Mouse (Mus musculus) urinary bladder, postnatal 36 days (tissue): ENCODE measurements around the gene Vti1a.

Experiments used
- DNase-seq, 2 experiments: peaks; one replicate each; pipeline ENCODE4 v3.0.0; 2022; ENCODE audit warnings: low spot score in 2 of 2, mixed read lengths in 1 of 2

Gene Vti1a

DNA sequence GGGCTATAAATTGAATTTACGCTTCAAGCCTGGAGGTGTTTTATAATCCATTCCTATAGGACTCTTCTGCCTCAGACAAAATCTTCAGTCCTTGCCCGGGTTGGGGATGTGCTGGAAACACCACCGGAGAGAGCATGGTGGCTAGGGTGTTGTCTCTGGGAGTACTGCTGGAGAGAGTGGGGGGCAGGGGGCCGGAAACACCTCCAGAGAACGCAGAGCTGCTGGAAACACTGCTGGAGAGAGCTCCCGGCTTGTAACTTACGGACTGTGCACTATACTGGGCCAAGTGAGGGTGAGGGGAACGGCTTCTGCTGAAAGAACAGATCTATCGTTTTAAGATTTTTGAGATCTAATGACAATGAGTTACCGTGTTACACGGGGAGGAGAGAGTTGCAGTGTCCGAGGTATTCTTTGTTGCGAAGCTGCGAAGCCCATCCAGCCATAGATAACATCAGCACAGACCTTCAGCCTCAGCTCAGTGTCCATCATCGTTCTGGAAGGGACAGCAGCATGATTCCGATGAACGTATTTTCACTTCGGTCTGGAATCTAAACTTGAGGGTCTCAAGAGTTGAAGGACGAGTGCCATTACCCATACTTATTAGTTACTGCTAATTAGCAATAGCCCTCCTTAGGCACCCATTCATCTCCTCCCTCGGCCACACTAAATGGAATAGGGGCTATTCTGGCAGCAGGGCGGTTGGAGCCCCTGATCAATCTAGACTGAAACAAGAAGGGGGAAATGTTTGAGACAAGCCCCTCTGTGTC lies 140.4 kb downstream of the Vti1a start:
- no peak for DNase-seq

DNA sequence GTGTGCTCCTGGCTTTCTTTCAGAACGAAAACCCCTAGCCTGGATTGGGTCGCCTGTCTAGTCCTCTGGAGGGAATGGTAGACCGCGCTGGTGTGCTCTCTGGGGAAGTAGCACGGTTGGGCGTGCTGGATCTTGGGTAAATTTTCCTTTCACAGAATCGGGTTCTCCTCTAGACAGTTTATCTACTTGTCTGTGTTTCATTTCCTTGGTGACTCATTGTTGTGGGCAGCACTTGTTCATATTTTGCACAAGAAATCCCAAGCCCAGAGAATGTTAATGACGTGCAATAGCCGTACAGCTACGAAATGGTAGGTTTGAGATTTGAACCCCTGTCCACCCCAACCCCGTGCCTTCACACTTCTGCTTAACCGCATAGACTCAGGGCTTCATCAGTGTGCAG lies 145.9 kb downstream of the Vti1a start:
- DNase-seq, result no peak

GRCm38 (mm10) chr19:55463670-55464069 lies 147.6 kb downstream of the Vti1a start:
- DNase-seq, result peak in 1 of 2 experiments; percentile 23

DNA sequence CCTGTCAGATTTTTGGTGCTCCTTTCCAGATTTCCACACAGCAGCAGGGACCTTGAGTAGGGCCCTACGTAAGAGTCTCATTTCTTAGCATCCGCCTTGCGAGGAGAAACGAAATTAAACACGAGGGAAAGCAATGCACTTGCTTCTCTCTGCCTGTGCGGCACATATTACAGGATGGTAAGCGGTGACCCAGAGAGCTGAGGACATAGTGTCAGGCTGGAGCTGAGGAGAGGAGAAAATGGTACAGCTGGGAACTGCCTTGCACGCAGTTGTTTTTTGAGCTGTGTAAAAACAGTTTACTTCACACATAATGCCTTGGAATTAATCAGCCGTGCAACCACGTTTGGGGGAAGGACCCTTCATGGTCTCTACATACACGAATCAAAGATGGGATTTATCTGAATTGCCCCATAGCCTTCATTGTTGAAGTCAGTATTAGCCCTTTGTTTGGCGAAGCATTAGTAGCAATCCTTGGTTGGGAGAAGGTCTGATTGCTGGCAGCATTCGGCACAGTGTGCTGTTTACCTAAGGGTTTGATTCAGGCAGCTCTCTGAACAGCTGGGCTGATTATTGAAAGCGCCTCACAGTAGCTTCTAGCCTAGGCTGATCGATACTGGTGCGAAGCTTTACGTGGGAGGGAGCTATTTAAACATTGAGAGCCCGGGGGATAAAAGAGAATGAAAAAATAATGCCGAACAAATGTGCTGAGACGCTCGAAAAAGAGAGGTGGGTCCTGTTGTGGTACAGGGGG lies 153.4 kb downstream of the Vti1a start:
- DNase-seq, result no peak

- DNase-seq, result no peak
Measured at GRCm38 (mm10) chr19:55472582-55472981, 156.5 kb downstream of the Vti1a start.

GRCm38 (mm10) chr19:55474225-55474624 lies 158.1 kb downstream of the Vti1a start:
- DNase-seq, result no peak

- no peak for DNase-seq
Measured at GRCm38 (mm10) chr19:55480526-55480925, 164.4 kb downstream of the Vti1a start.

GRCm38 (mm10) chr19:55481308-55481707 lies 165.2 kb downstream of the Vti1a start:
- DNase-seq, result no peak

DNA sequence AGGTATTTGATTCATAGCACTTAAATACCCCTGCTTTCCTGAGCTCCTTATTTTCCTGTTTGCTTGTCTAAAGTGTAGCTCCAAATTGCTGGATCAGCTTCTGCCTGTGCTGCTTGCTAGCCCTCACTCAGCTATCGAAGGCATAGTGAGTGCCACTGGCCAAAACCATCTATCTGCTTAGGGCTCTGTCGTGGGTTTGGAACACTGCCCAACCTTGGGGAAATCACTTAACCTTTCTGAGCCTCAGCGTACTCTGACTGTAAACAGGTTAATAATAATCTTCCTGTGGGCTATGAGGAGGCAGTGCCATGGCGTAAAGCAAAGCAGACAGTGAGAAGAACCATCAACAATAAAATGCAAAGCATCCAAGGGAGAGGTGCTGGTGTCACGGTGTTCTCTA lies 167.4 kb downstream of the Vti1a start:
- no peak for DNase-seq

DNA sequence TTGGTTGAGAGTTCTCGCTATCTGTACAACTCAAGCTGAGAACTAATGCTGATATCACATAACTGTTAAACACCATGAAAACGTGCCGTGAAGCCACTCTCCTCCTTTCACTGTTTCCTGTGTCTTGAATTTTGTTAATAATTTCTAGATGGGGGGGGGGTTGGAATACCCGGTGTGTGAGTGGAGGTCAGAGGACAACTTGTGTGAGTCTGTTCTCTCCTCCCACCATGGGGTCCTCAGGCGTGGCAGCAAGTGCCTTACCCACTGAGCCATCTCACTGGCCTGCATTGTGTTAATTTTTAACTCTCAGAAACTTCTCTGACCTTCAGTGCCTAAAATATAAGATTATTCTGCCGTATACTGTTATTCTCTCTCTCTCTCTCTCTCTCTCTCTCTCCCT lies 168.5 kb downstream of the Vti1a start:
- DNase-seq, result no peak

DNA sequence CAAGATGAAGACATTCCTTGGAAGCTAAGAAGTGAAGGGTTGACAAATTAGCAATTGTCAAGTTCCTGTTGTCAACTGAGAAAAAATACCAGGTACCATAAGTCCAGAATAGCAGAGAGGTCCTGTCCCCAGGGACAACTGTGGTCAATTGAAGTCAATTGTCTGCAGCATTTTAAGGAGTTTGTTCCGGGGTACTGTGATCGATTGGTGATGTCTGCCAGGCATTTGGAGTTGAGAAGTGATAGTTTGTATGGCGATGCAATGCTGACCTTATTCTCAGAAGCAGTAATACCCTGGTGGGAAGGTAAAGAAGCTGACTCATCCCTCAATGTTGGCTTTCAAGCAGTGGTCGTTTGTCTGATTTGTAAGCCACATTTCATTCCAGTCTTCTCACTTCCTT lies 170.4 kb downstream of the Vti1a start:
- DNase-seq, result no peak

DNA sequence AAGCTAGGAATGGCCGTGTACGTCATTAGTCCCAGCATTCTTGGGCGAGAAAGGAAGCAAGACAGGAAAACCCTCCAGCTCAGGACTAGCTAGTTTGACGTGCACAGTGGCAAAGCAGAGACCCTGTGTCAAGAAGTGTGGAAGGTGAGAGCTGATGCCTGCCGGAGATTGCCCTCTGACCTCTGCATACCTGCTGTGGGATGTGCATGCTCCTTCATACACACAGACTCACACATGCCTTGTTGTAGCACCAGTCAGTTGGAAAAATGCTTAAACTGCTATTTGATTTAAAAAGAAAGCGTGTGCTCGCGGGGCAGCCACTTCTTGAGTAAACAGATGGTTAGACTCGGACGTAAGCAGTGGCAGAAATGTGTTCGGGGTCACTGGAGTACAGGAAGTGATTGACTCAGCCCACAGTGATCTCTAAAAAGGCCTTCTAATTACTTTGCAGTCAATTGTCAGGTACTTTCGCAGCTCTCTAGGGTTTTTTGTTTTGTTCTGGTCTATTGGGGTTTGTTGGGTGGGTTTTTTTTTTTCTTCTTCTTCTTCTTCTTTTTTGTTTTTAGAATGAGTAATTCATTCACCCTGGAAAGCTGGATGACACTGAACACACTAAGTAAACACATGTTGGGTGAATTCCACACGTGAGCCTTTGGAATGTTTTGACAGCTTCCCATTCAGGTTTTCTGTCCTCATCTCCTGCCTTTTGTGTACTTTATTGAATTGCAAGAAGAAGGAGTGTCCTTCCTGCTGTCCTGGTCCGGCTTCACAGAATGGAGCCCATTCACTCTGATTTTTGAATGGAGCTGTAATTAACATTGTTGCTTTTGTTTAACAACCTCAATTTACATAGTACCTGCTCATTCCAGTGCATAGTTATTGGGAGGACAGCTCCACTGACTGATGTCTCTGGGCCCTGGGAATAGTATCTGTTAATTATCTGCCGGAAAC lies 175.3 kb downstream of the Vti1a start:
- DNase-seq, result no peak

- DNase-seq, result no peak
Measured at GRCm38 (mm10) chr19:55496333-55496732, 180.2 kb downstream of the Vti1a start.

DNA sequence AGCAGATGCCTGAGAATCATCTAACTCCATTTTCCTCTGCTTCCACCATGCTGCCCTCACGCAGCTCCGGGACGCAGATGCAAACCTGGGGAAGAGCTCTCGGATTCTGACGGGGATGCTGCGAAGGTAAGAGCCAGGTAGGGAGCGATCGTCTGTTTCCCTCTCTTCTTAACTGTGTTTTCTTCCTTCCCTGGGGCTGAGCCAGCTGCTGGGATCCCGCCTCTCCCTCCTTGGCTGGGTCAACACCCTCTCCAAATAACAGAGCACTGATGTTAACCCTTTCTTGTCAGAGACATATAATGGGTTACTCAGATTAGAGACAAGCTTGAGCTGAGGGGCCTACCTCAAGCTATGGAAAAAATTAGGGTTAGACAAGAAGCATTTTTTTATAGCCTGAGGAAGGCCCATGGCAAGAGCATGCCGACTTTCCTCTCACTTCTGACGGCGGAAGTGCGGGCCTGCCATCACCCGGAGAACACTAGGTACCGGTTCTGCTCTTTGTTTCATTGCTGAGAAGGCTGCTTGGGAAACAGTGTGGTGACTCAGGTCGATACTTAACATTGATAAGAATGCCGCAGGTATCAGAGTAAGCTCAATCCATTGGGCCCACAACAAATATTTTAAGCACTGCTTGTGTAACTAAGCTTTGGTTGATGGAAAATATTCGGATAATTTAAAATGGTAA lies 183.2 kb downstream of the Vti1a start:
- no peak for DNase-seq

DNA sequence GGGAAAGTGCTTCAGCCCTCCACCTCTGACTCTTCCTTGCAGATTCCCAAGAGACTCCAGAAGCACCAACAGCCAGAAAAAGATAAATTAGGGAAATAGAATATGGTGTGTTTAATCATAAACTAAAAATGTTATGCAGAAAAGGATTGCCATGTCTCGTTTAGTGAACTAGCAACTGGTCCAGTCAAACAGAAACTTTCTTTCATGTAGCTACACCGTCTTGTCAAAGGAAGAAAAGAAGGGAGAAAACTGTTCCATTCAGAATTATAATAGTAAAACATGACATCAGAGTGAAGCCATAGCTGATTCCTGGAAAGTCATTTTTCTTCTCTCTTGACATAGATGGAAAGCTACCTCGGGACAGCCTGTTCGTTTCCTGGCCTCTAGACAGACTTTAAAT lies 185.9 kb downstream of the Vti1a start:
- DNase-seq, result no peak

GRCm38 (mm10) chr19:55503771-55504170 lies 187.7 kb downstream of the Vti1a start:
- DNase-seq, result no peak

GRCm38 (mm10) chr19:55507748-55508147 lies 191.7 kb downstream of the Vti1a start:
- DNase-seq, result peak in 1 of 2 experiments; percentile 5

- no peak for DNase-seq
Measured at GRCm38 (mm10) chr19:55508239-55508638, 192.1 kb downstream of the Vti1a start.

DNA sequence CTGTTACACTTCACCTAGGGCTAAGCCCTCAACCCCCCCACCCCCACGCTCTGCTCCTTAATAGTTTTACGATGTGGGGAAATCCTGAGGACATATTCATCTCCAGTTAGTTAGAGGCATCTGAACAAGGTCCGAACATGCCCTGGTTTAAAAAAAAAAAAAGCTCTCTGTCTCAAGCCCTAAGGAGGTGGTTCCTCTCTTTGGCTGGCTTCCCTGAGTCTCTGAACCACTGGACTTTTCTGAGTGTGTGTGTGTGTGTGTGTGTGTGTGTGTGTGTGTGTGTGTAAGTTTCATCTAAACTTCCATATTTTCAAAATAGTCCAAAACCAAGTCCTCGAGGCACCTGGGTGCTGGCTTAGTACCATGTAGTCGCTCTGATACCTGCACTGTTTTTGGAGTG lies 192.9 kb downstream of the Vti1a start:
- DNase-seq, result no peak

GRCm38 (mm10) chr19:55509618-55510017 lies 193.5 kb downstream of the Vti1a start:
- no peak for DNase-seq

GRCm38 (mm10) chr19:55513941-55514340 lies 197.8 kb downstream of the Vti1a start:
- DNase-seq, result no peak
